Mouse (Mus musculus) embryonic fibroblast, embryonic 13.5 days (primary cell): ENCODE results near the gene Cyp11a1.

Experiments used
- CTCF ChIP-seq: IDR thresholded peaks from 2 replicates; pipeline ENCODE4 v1.5.1; 2011; ENCODE audit warnings: mild to moderate bottlenecking, control low read depth, low read length, moderate library complexity, borderline replicate concordance; ENCODE audit not compliant: insufficient read depth
- POLR2A ChIP-seq: IDR thresholded peaks from 2 replicates; pipeline ENCODE4 v1.6.1; 2011; ENCODE audit warnings: low read depth, mild to moderate bottlenecking, control low read depth, low read length, moderate library complexity

DNA sequence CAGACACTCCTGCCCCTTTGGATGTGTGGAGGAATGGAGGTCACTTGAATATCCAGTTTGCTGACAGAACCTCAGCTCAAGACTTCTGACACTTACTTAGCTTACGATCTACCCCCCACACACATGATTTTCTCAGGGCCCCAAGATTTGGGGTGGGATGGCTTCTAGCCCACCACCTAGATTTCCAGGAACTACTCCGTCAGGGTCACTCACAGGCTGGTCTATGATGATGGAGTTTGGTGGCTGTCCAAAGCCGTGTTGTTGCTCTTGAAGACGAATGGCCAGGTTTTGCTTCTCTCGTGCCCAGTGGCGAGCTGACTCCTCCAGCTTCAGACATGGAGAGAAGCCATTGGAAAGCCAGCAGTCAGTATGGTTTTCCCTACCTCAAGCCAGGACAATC, 23.4 kb downstream of the Cyp11a1 start:
- TF ChIP-seq CTCF (no peak), POLR2A (no peak)
